Mouse (Mus musculus) left cerebral cortex, adult 9 months (tissue): Measurements from ENCODE around the gene Mcam.

Experiments used
- DNase-seq, 2 experiments: peaks; one replicate each; pipeline ENCODE4 v3.0.0; 2022; ENCODE audit warnings: low spot score in 2 of 2

The Mcam gene

GRCm38 (mm10) chr9:44134101-44134850, at the start of gene Mcam:
Gene Mcam (plus strand): TSS chr9:44134469.
- no peak for DNase-seq

- DNase-seq = peak; percentile 81 to 87
Measured at GRCm38 (mm10) chr9:44084659-44085229, 49.5 kb upstream of the Mcam start.

DNA sequence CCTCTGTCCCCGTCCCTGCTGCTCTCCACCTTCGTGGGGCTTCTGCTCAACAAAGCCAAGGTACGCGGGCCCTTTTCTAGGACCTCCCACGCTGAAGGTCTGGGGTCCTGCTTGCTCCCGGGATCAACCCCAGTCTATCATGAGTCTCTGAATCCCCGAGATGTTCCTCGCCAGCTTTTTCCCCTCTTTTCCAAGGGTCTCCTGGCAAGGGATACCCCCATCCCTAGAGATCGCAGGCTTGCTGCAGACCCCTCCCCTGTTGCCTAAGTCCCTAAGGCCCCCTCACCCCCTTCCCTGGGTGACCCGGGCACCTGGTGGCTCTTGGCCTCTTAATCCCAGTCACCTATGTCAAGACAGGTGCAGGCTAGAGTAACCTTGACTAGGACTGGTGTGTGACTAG, 49.0 kb upstream of the Mcam start:
- no peak for DNase-seq

GRCm38 (mm10) chr9:44085741-44086665, 48.3 kb upstream of the Mcam start:
- DNase-seq = peak in 1 of 2 experiments; percentile 77

DNA sequence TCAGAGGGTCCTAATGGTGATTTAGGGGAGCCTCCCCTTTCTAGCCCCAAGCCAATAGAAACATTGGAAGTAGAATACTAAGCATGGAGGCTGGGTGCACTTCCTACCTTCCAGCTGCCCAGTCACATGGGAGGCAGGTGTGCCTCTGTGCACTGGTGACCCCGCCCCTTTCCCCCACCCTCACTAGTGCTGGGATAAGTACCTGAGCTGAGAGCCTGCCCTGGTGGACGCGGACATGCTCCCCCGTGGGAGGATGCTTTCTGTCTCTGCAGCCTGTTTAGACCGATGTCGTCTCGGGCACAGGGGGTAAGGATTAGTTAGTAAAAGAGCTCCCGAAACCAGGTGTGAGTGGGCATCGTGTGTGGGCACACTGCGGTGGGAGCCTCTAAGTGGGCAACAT, 47.3 kb upstream of the Mcam start:
- no peak for DNase-seq

GRCm38 (mm10) chr9:44087761-44088455, 46.4 kb upstream of the Mcam start:
- peak in 1 of 2 experiments; percentile 76 for DNase-seq

GRCm38 (mm10) chr9:44088877-44089608, 45.2 kb upstream of the Mcam start:
- DNase-seq = no peak

DNA sequence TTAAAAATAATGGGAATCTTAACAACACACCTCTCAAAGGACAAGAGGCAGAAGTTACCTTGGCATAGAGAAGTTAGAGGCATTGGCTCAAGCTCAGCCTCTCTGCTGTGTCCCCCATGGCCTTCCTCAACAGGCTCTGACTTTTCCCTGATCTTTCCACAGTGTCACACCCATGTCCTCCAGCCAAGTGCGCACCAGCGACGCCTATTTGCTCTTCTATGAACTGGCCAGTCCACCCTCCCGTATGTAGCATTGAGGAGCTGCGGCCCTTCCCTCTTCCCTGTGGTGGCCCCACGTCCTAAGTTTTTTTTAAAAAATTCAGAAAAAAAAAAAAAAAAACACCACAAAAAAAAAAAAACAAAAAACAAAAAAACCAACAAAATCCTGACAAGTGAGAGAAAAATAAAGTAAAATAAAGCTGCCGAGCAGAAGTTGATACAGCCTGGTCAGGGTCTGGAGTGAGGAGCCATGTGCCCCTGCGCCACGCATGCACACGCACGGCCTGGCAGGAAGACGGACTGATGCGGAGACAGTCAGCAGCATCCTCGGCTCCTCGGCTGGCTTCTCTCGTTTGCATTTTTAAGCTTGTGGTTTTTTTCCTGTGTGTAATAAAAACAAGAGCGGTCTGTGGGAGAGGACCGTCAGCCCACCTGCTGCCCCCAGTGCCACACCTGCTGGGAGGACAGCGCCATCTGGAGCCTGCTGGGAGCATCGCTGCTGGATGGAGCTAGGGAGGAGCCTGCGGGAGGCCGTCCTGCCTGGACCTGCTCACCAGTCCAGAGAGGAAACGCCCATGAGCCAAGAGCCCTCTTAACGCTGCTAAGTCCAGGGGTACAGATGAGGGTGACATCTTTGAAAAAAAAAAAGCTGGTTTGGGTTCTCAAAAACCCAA, 40.4 kb upstream of the Mcam start:
- peak in 1 of 2 experiments; percentile 88 for DNase-seq

GRCm38 (mm10) chr9:44094737-44095136, 39.5 kb upstream of the Mcam start:
- DNase-seq = no peak

- DNase-seq = no peak
Measured at GRCm38 (mm10) chr9:44095781-44096180, 38.5 kb upstream of the Mcam start.

DNA sequence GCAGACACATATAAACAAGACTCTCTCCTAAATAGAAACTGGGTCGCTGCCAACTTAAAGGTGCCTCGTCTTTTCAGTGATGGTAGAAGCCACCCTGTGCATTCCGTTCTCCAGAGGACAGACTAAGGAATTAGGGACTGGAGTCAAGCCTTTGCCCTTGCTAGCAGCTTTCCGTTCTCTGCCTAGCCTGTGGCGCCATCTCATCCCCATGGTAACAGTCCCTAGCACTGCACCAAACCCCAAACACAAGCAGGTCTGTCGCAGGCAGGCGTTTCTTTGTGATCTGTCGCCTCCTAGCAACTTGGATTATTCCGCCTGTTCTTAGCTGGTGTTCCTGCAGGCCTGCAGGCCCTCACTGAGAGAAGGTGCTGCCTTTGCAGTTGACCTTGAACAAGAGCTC, 37.7 kb upstream of the Mcam start:
- DNase-seq = peak in 1 of 2 experiments; percentile 71

- DNase-seq = no peak
Measured at GRCm38 (mm10) chr9:44101490-44101889, 32.8 kb upstream of the Mcam start, which contains the start of gene Mfrp. Gene Mfrp (plus strand): TSS chr9:44101729.

GRCm38 (mm10) chr9:44104881-44105280, 29.4 kb upstream of the Mcam start:
- no peak for DNase-seq

DNA sequence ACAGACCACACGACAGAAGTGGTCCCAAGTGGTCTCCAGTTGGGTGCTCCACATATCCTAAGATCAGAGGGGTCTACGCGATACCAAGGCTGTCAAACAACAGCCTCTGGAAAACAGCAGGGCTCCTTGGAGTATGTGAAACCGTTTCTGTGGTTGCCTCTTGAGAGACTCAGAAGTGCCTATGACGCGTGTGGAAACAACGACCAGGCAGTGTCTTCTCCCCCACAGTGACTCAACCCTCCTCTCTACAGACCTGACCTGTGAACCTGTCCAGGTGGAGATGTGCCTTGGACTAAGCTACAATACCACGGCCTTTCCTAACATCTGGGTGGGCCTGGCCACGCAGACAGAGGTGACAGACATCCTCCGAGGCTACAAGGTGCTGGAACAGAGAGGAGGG, 28.5 kb upstream of the Mcam start:
- DNase-seq = no peak

GRCm38 (mm10) chr9:44106182-44106581, 28.1 kb upstream of the Mcam start:
- DNase-seq = no peak

DNA sequence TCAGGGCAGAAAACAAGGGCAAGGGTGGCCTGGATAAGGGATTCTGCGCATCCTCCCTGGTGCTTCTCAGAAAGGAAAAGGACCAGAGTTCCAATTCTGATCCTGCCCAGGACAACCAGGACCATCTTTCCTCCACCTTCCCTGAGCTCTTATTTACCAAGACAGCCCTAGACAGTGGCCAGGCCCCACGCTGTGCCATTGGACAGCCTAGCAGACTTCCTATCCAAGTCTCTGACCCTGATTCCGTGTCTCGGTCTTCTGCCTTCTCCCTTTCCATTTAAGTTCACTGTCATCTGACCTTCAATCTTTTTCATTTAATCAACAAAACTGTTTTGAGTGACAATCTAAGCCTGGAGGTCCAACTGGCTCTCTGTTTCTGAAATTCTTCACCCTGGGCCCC, 27.7 kb upstream of the Mcam start:
- DNase-seq = no peak

DNA sequence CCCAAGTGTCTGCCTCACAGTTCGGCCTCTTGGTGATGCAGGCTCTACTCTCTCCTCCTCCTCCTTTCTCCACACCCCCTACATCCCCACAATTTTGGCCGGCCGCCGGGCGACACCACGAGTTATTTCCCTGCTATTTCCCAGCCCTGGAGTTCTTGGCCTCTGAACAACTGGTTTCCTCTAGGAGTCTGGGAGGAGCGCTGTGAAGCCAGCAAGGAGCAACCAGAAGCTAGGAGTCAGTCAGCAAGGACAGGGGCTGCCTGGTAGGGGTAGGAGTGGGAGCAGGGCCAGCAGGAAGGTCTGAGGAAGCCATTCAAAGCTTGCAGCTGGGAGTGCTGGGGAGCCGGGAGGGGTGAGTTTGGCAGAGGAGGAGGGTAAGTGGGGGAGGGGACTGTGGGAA, 27.2 kb upstream of the Mcam start, which contains the start of gene C1qtnf5:
Gene C1qtnf5, plus strand, starts transcription at position 136 of the 400 bp plus-strand sequence.
- peak in 1 of 2 experiments; percentile 78 for DNase-seq

DNA sequence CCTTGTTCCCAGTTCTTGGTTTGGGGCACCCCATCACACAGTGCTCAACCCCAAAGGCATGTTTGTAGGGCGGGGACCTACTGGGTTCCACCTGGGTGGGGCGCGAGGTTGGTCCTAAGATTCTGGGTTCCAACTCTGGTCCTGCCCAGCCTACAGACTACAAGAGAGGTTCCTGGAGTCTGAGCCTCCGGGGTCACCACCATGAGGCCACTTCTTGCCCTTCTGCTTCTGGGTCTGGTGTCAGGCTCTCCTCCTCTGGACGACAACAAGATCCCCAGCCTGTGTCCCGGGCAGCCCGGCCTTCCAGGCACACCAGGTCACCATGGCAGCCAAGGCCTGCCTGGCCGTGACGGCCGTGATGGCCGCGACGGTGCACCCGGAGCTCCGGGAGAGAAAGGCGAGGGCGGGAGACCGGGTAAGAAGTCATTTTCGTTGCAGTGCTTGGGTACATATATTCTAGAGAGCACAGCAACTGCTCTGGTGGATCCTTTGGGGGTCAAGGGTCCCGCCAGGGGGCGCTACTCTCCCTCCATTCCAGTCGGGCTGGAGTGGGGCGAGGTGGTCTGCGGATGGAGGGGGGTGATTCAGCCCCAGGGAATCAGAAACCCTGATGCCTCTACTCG, 26.6 kb upstream of the Mcam start:
- no peak for DNase-seq

- DNase-seq = no peak
Measured at GRCm38 (mm10) chr9:44108269-44109055, 25.8 kb upstream of the Mcam start.
